Mouse (Mus musculus): ENCODE results near the gene Cldn22.
A peak's percentile ranks its signal among the peaks of the same experiment; 100 is the strongest.

The Cldn22 gene

DNA sequence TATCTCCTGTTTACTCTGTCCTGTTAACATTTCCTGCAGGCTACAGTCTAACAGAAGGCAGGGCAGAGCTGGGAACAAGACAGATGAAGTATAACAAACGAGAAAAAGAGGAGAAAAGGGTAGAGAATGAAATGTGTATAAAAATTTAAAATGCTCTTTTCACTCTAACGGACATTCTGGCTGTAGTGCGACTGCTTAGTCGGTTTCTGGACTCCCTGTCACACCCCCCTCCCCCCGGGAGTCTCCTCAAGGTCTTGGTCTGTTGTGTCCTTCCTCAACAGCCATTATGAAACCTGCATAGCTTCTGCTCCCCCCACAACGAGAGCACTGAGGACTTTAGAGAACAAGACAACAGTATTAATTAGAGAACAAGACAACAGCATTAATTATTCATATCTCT, 8.3 kb downstream of the Cldn22 start:
- no peak for DNase-seq (ENCODE audit: low read depth, low spot score)

- DNase-seq (ENCODE audit: low read depth, low spot score), result no peak
These were observed 9.7 kb downstream of the Cldn22 start for GRCm38 (mm10) chr8:47833944-47834343.

DNA sequence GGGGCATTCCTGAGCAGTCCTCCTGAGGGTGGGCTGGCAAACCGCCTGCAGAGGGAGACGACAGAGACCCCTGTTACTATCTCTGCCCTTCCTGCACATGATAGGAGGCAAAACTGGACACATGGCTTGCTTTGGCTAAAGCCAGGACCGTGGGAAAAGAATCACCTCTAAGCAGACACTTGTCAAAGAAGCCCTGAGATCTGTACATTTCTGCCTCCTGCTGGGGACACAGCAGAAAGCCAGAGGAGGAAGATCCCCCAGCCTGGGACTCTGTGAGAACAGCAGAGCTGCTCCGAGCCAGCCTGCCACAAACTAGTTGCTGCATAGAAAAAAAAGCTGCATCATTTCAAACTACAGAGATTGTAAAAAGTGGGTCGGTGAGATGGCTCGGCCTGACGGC, 18.8 kb downstream of the Cldn22 start:
- DNase-seq (ENCODE audit: low read depth, low spot score), result peak; percentile 72

GRCm38 (mm10) chr8:47843651-47844050, 19.4 kb downstream of the Cldn22 start:
- no peak for DNase-seq (ENCODE audit: low read depth, low spot score)

GRCm38 (mm10) chr8:47845956-47846355, 21.7 kb downstream of the Cldn22 start:
- DNase-seq (ENCODE audit: low read depth, low spot score), result no peak

DNA sequence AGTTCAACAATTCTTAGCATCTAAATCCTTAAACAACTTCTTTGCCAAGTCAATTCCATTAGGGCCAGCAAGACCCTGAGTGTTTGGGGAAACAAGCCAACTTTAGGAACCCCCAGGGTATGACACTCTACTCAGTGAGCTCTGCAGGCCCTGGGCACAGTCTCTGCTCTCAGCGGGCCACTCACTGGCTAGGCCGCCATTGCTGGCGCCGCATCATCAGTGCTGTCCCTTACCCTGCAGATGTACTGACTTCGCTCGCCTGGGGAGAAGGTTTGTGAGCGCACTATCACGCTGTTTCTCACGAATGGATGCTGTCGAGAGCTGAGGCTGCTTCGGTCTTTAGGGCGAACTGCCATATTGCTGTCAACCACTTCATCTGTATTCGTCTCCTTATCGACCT, 22.9 kb downstream of the Cldn22 start:
- no peak for DNase-seq (ENCODE audit: low read depth, low spot score)

- no peak for DNase-seq (ENCODE audit: low read depth, low spot score)
These were observed 23.6 kb downstream of the Cldn22 start for GRCm38 (mm10) chr8:47847931-47848330.

DNA sequence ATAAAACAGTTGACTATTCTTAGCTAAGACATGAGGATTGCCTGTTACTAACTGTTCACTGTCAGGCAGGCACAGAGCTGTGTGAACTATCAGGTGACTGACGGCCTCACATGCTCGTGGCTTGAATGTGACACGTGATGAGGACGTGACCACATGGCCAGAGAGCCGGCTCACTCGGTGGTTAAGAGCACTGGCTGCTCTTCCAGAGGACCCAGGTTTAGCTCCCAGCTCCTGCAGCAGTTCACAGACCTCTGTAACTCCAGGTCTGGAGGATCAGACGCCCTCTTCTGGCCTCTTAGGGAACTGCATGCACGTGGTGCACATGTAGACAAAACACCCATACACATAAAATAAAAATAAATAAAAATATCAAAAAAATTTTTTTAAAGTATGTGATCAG, 25.6 kb downstream of the Cldn22 start:
- DNase-seq (ENCODE audit: low read depth, low spot score), result peak; percentile 76

DNA sequence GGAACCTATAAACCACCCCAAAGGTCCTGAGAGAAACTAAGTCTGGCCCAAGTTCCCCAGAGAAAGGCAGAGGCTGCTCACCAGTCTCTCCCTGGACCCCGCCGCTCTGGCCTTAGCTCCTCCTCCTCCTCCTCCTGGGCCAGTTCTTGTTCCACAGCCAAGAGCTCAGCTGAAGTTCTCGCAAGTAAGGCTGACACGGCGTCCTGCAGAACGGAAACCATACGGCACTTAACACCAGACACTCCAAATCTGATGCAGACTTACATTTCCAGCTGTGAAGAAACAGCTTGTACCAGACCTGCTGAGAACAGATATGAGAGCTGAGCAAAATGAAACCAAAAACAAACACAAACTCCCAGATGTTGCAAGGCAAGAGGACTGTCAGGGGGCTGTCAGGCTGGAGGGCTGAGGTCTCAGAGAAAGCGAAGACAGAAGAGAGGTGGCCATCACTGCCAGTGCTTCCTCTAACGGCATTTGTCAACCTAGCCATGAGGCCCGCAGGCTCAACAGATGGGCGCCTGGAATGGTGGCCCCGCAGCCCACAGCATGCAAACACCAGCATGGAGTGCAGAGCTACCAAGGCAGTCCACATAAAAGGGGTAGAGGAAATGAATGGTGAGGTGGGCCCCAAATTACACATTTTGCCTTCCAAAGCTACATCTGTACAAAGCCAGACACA, 27.7 kb downstream of the Cldn22 start:
- DNase-seq (ENCODE audit: low read depth, low spot score), result no peak

DNA sequence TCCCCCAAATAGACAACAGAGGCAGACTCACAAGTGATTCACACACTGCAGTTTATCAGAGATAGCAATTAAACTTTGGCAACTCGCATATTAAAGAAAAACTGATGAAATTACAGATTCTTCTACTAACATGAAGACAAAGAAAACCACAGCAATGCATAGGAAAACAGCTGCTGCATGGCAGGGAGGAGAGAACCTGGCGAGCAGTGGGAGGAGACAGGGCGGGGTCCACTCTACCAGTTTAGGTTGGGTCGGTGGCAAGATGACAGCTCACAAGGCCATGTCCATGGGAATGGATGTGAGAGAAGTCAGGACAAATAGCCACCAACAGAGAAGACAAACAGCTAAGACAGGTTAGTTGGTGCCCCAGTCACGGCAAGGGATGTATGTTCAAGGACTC, 28.5 kb downstream of the Cldn22 start:
- DNase-seq (ENCODE audit: low read depth, low spot score), result no peak

- DNase-seq (ENCODE audit: low read depth, low spot score), result no peak
These were observed 29.1 kb downstream of the Cldn22 start for GRCm38 (mm10) chr8:47853356-47853755.

DNA sequence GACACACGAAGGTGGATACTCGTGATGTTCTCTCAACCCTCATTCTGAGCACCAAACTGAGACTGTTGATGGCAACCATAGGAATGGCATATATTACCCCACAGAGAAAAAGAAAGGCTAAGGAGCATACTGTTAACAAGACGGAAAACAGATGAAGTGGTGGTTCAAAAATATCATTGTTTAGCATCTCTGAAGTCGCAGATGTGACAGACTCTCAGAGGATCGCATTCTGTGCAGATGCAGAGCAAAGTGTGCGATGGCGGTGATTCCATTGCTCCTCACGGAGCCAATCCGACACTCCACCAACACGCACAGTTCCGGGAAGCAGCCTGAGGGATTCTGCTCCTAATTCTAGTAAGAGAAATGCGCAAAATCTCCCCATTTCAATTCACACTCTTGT, 35.0 kb downstream of the Cldn22 start:
- no peak for DNase-seq (ENCODE audit: low read depth, low spot score)

GRCm38 (mm10) chr8:47866568-47866967, 42.3 kb downstream of the Cldn22 start:
- DNase-seq (ENCODE audit: low read depth, low spot score), result no peak

- peak; percentile 64 for DNase-seq (ENCODE audit: low read depth, low spot score)
These were observed 42.8 kb downstream of the Cldn22 start for GRCm38 (mm10) chr8:47867067-47867466.

DNA sequence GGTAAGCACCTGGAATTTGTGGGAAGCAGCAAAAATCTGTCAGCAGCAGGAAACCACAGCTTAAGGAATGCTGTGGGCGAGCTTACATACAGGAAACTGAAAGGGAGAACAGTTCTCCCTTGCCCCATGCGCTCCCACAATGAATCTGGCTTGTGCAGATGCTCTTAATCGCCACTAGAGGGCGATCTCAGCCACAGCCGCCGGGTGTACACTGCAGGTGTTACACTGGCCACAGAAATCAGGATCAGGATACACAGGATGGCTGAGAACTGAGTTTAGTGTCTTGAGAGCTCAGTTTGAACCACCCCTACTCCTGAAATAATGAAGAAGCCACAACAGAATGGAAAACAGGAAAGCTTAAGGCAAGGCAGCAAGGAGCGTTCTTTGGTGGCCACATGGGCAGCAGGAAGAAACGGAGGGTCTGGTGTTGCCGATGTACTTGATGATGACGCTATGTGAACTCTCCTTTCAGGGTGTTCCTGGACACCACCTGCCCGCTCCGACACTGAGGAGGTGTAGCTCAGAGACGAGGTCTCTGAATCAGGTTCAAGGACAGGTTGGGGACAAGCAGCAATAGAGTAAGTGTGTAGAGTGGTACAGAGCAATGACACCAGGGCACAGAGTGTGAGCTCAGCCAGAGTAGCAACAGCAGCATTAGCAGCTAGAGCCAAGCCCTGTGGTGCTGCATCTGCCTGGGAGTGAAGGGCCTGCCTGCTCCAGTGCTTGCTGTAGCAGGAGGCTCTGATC, 48.3 kb downstream of the Cldn22 start:
- DNase-seq (ENCODE audit: low read depth, low spot score), result peak; percentile 74

DNA sequence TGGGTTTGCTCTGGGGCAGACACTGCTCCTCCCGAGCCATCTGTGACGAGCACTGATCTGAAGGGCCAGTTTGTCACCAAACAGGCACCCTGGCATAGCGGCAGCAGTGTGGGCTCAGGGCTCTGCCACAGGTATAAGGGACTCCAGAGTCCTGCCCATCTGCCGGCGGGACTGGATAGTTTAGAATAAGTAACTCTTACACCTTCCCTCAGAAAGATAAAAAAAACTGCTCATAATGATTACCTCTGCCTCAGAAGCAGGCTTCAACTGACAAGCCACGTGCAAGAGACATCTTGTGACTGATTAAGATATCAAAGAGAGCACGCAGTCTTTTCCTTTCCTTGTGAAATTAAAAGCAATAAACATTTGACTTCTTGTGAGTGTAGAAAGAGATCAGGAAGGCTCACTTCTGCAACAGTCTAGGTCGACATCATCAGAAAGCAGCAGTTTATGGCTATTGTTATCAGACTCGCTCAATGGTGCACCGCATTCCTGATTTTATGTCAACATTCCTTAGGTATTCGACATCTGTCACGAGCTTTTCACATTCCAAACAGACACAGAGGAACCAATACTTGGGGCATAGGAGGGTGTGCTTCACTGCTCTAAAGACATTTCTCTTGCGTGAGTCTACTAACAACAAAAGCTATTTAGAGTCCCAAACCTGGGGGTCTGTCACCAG, 50.4 kb downstream of the Cldn22 start:
- peak; percentile 58 for DNase-seq (ENCODE audit: low read depth, low spot score)
